Mouse (Mus musculus): Measurements from ENCODE around the gene Lrrc29. TPM values are rescaled to one million over a fixed set of nuclear protein-coding genes. Genes with fewer than 3 reads are reported as not detected.

Lrrc29 gene
- polyA plus RNA-seq, 1 experiment from 2014 or later: 1.3 TPM

- H3K27ac ChIP-seq (ENCODE audit: low read depth, low read length): no peak overlapping the region
- H3K9ac ChIP-seq (ENCODE audit: low read length): no peak overlapping the region
- no peaks in the 10 kb centered on the region for H3K9me3 ChIP-seq (ENCODE audit: control insufficient read depth, low read length)
- no peak for ATAC-seq (ENCODE audit: insufficient read depth, low FRiP score, low TSS enrichment)
- no peak overlapping the region for H3K4me2 ChIP-seq (ENCODE audit: low read depth)
- H3K4me1 ChIP-seq (ENCODE audit: control insufficient read depth, insufficient read depth, low read length): no peaks in the 10 kb centered on the region
- WGBS: 85% methylated on average over 4 of the region's 4 CpGs
- no peak overlapping the region for H3K4me3 ChIP-seq (ENCODE audit: low read depth, low read length)
- H3K36me3 ChIP-seq (ENCODE audit: control insufficient read depth, insufficient read depth, low read length): 0 out of 2 replicates have a peak, but pooled peaks cover 4% of the 10 kb centered on the region
- no peak for DNase-seq (ENCODE audit: low spot score)
- peaks cover 35% of the 10 kb centered on the region for H3K27me3 ChIP-seq (ENCODE audit: control insufficient read depth, insufficient read depth, low read length)
These were observed 43.8 kb downstream of the Lrrc29 start for GRCm38 (mm10) chr8:105282239-105282638.

DNA sequence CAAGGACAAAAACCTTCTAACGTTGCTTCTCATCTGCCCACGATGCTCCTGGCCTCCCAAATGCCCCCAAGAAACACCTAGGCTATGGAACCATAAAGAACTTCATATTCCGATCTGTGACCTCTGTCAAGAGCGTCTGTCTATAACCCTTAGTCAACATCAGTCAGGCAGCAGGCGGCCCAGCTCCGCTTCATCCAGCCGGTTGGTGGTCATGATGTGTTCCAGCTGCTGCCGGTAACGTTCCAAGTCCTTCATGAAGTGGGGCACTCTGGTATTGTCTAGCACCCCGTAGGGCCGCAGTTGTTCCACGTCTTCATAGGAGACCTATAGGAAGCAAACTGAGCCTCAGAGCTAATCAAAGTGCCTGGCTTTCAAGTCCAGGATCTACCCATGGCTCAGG, 44.3 kb downstream of the Lrrc29 start:
- no peak for DNase-seq (ENCODE audit: low spot score)
- Histone ChIP-seq H3K27ac (ENCODE audit: low read depth, low read length) (no peak overlapping the region), H3K4me1 (ENCODE audit: control insufficient read depth, insufficient read depth, low read length) (no peaks in the 10 kb centered on the region), H3K4me2 (ENCODE audit: low read depth) (no peak overlapping the region), H3K9ac (ENCODE audit: low read length) (no peak overlapping the region), H3K4me3 (ENCODE audit: low read depth, low read length) (no peak overlapping the region), H3K9me3 (ENCODE audit: control insufficient read depth, low read length) (no peaks in the 10 kb centered on the region), H3K27me3 (ENCODE audit: control insufficient read depth, insufficient read depth, low read length) (peaks cover 40% of the 10 kb centered on the region), H3K36me3 (ENCODE audit: control insufficient read depth, insufficient read depth, low read length) (0 out of 2 replicates have a peak, but pooled peaks cover 4% of the 10 kb centered on the region)
- no peak for ATAC-seq (ENCODE audit: insufficient read depth, low FRiP score, low TSS enrichment)
- 82% methylated on average over 12 of the region's 12 CpGs for WGBS

DNA sequence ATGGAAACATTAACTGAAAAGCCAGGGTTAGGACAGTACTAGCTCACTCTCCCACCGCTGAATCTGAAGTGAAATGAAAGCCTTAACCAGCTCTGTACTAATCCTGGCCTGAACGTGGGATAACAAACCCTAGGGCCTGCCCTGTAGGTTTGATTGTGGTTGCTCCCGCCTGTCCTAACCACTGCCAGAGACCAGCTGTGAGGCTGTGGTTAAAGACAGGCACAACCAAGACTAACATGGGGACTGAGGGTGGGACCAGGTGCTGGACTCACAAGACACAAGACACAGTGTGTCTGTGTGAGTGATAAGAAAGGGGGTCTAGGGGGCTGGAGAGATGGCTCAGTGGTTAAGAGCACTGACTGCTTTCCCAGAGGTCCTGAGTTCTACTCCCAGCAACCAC, 45.5 kb downstream of the Lrrc29 start:
- 0 out of 2 replicates have a peak, but pooled peaks cover 4% of the 10 kb centered on the region for H3K36me3 ChIP-seq (ENCODE audit: control insufficient read depth, insufficient read depth, low read length)
- H3K4me2 ChIP-seq (ENCODE audit: low read depth): no peak overlapping the region
- no peak for ATAC-seq (ENCODE audit: insufficient read depth, low FRiP score, low TSS enrichment)
- no peaks in the 10 kb centered on the region for H3K9me3 ChIP-seq (ENCODE audit: control insufficient read depth, low read length)
- H3K4me3 ChIP-seq (ENCODE audit: low read depth, low read length): no peak overlapping the region
- 65% methylated on average over 3 of the region's 3 CpGs for WGBS
- no peak overlapping the region for H3K27ac ChIP-seq (ENCODE audit: low read depth, low read length)
- no peak for DNase-seq (ENCODE audit: low spot score)
- H3K9ac ChIP-seq (ENCODE audit: low read length): no peak overlapping the region
- H3K27me3 ChIP-seq (ENCODE audit: control insufficient read depth, insufficient read depth, low read length): peaks cover 52% of the 10 kb centered on the region
- 0 out of 2 replicates have a peak, but pooled peaks cover 2% of the 10 kb centered on the region for H3K4me1 ChIP-seq (ENCODE audit: control insufficient read depth, insufficient read depth, low read length)

- H3K4me3 ChIP-seq (ENCODE audit: low read depth, low read length): 0 out of 2 replicates have a peak overlapping the region, but pooled peaks have one; percentile 7
These were observed 47.2 kb downstream of the Lrrc29 start for GRCm38 (mm10) chr8:105278911-105279334.

DNA sequence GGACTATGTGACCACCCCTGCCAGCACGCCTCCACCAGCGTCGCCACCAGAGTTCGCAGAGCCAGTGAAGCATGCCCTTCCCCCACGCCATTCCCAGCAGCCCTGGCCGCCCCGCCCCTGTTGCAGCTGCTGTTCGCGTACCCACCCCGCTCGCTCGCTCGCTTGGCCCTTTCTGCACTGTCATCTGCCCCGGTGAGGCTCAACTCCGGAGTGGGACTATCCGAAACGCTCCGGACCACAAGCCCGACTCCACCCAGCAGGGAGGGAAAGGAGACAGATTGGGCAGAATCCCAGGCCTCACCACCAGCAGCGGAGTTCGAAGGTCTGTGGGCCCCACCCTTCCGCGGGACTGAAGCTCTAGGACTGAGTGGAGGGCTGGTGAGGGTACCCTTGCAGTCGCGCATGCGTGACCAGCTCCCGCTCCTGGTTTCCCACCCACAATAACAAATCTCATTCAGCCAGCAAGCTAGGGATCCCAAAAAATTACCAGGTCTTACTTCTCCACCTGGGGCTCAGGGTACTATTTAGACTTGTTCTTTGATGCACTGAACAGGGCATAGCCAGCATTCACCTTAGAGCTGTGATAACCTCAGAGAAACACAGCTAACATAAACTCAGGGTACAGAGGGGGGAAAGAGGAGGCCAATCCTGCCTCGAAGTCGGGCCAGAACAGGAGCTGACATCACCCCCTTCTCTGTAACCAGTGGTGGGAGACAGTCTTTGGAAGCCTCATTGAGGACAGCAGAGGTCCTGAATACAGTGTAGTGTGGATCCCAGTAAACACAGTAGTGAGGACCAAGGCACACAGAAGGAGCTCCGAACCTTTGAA, 49.6 kb downstream of the Lrrc29 start:
- H3K4me3 ChIP-seq (ENCODE audit: low read depth, low read length): peak overlapping the region; percentile 36
- H3K4me1 ChIP-seq (ENCODE audit: control insufficient read depth, insufficient read depth, low read length): 0 out of 2 replicates have a peak, but pooled peaks cover 2% of the 10 kb centered on the region
- DNase-seq (ENCODE audit: low spot score) (peak; percentile 72), ATAC-seq (ENCODE audit: insufficient read depth, low FRiP score, low TSS enrichment) (peak; percentile 60)
- H3K27ac ChIP-seq (ENCODE audit: low read depth, low read length): no peak overlapping the region
- no peaks in the 10 kb centered on the region for H3K36me3 ChIP-seq (ENCODE audit: control insufficient read depth, insufficient read depth, low read length)
- peak overlapping the region; percentile 53 for H3K9ac ChIP-seq (ENCODE audit: low read length)
- H3K9me3 ChIP-seq (ENCODE audit: control insufficient read depth, low read length): no peaks in the 10 kb centered on the region
- 3% methylated on average over 30 of the region's 30 CpGs for WGBS
- H3K4me2 ChIP-seq (ENCODE audit: low read depth): peak overlapping the region; percentile 63
- H3K27me3 ChIP-seq (ENCODE audit: control insufficient read depth, insufficient read depth, low read length): peaks cover 90% of the 10 kb centered on the region

More at GRCm38 (mm10) chr8:105278911-105279334, 47.2 kb downstream of the Lrrc29 start:
- Histone ChIP-seq H3K36me3 (ENCODE audit: control insufficient read depth, insufficient read depth, low read length) (0 out of 2 replicates have a peak, but pooled peaks cover 4% of the 10 kb centered on the region), H3K9me3 (ENCODE audit: control insufficient read depth, low read length) (no peaks in the 10 kb centered on the region), H3K4me2 (ENCODE audit: low read depth) (no peak overlapping the region), H3K27ac (ENCODE audit: low read depth, low read length) (no peak overlapping the region), H3K27me3 (ENCODE audit: control insufficient read depth, insufficient read depth, low read length) (peaks cover 68% of the 10 kb centered on the region), H3K9ac (ENCODE audit: low read length) (no peak overlapping the region), H3K4me1 (ENCODE audit: control insufficient read depth, insufficient read depth, low read length) (0 out of 2 replicates have a peak, but pooled peaks cover 2% of the 10 kb centered on the region)
- WGBS: 3% methylated on average over 27 of the region's 28 CpGs
- ATAC-seq (ENCODE audit: insufficient read depth, low FRiP score, low TSS enrichment): 0 out of 2 replicates have a peak, but pooled peaks have one; percentile 2
- DNase-seq (ENCODE audit: low spot score): peak; percentile 33

- H3K4me1 ChIP-seq (ENCODE audit: control insufficient read depth, insufficient read depth, low read length): 0 out of 2 replicates have a peak, but pooled peaks cover 2% of the 10 kb centered on the region
- H3K9ac ChIP-seq (ENCODE audit: low read length): peak within 1 kb of the TSS; percentile 53
- DNase-seq (ENCODE audit: low spot score) (no peak), ATAC-seq (ENCODE audit: insufficient read depth, low FRiP score, low TSS enrichment) (no peak)
- peak within 1 kb of the TSS; percentile 36 for H3K4me3 ChIP-seq (ENCODE audit: low read depth, low read length)
- no peaks in the 10 kb centered on the region for H3K9me3 ChIP-seq (ENCODE audit: control insufficient read depth, low read length)
- H3K4me2 ChIP-seq (ENCODE audit: low read depth): peak within 1 kb of the TSS; percentile 63
- 6% methylated on average over 10 of the region's 10 CpGs for WGBS
- H3K27ac ChIP-seq (ENCODE audit: low read depth, low read length): no peak within 1 kb of the TSS
- H3K36me3 ChIP-seq (ENCODE audit: control insufficient read depth, insufficient read depth, low read length): no peaks in the 10 kb centered on the region
- H3K27me3 ChIP-seq (ENCODE audit: control insufficient read depth, insufficient read depth, low read length): peaks cover 96% of the 10 kb centered on the region
These were observed 50.2 kb downstream of the Lrrc29 start, which contains the start of gene Nol3 for GRCm38 (mm10) chr8:105275840-105276239. Gene Nol3, plus strand, starts transcription at chr8:105276140.

DNA sequence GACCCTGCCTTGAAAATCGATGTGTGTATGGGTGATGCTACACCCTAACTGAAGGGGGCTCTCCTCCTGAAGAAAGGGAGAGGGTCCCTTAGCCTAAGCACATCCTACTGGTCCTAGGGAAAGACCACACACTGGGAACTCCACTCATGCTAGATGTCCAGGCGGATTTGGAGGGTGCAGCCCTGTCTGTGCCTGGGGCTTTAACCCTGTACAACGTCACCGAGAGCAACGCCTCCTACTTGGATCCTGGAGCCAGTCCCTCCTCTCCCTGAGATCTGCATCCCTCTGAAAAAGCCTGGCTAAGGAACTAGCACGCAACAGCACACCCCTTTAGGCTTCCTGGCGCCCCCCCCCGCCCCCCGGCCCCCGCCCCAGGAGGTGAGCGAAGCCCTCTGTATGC, 50.7 kb downstream of the Lrrc29 start:
- H3K27me3 ChIP-seq (ENCODE audit: control insufficient read depth, insufficient read depth, low read length): peaks cover 98% of the 10 kb centered on the region
- WGBS: 6% methylated on average over 11 of the region's 11 CpGs
- no peaks in the 10 kb centered on the region for H3K9me3 ChIP-seq (ENCODE audit: control insufficient read depth, low read length)
- H3K4me2 ChIP-seq (ENCODE audit: low read depth): peak overlapping the region; percentile 3; the same call in 1 of the 2 replicates
- no peak overlapping the region for H3K4me3 ChIP-seq (ENCODE audit: low read depth, low read length)
- H3K4me1 ChIP-seq (ENCODE audit: control insufficient read depth, insufficient read depth, low read length): 0 out of 2 replicates have a peak, but pooled peaks cover 2% of the 10 kb centered on the region
- no peak overlapping the region for H3K27ac ChIP-seq (ENCODE audit: low read depth, low read length)
- no peaks in the 10 kb centered on the region for H3K36me3 ChIP-seq (ENCODE audit: control insufficient read depth, insufficient read depth, low read length)
- DNase-seq (ENCODE audit: low spot score): no peak
- H3K9ac ChIP-seq (ENCODE audit: low read length): no peak overlapping the region
- no peak for ATAC-seq (ENCODE audit: insufficient read depth, low FRiP score, low TSS enrichment)

GRCm38 (mm10) chr8:105270916-105271186, 55.2 kb downstream of the Lrrc29 start:
- ATAC-seq (ENCODE audit: insufficient read depth, low FRiP score, low TSS enrichment): no peak
- Histone ChIP-seq H3K9me3 (ENCODE audit: control insufficient read depth, low read length) (no peaks in the 10 kb centered on the region; the same call in 1 of the 2 replicates), H3K36me3 (ENCODE audit: control insufficient read depth, insufficient read depth, low read length) (no peaks in the 10 kb centered on the region), H3K4me1 (ENCODE audit: control insufficient read depth, insufficient read depth, low read length) (peaks cover 10% of the 10 kb centered on the region; the same call in 1 of the 2 replicates), H3K9ac (ENCODE audit: low read length) (no peak overlapping the region), H3K4me3 (ENCODE audit: low read depth, low read length) (no peak overlapping the region), H3K27me3 (ENCODE audit: control insufficient read depth, insufficient read depth, low read length) (peaks cover 99% of the 10 kb centered on the region), H3K27ac (ENCODE audit: low read depth, low read length) (no peak overlapping the region), H3K4me2 (ENCODE audit: low read depth) (no peak overlapping the region)
- 3% methylated on average over 11 of the region's 11 CpGs for WGBS
- DNase-seq (ENCODE audit: low spot score): no peak
